Mouse (Mus musculus) limb, embryonic 14.5 days (tissue): ENCODE data around the gene Sptbn1. TPM values are rescaled to one million over a fixed set of nuclear protein-coding genes. Genes with fewer than 3 reads are reported as not detected.
A peak's percentile ranks its signal among the peaks of the same experiment; 100 is the strongest.

Source experiments
- ATAC-seq: fragments of 200-750 bp; cut with Nextera tagmentation; 2 replicates; pipeline ENCODE4 v1.8.0; 2017; ENCODE audit warnings: low read depth, moderate number of reproducible peaks, moderate TSS enrichment; ENCODE audit not compliant: low FRiP score
- DNase-seq: peaks from one replicate; pipeline ENCODE4 v3.0.0-alpha.2; 2015; ENCODE audit warnings: low spot score
- H3K27ac ChIP-seq: fragments of 300-500 bp; sonication (generic); replicated peaks from 2 replicates; pipeline ENCODE4 v1.5.1; 2014; ENCODE audit warnings: low read depth, mild to moderate bottlenecking, low read length, moderate library complexity, mixed read lengths
- H3K27me3 ChIP-seq: fragments of 300-500 bp; sonication (generic); 2 replicates; pipeline ENCODE4 v1.6.1; 2014; ENCODE audit warnings: low read length, mixed read lengths; ENCODE audit not compliant: control insufficient read depth, insufficient read depth
- H3K36me3 ChIP-seq: fragments of 300-500 bp; sonication (generic); 2 replicates; pipeline ENCODE4 v1.6.1; 2014; ENCODE audit warnings: mild to moderate bottlenecking, low read length, moderate library complexity, mixed read lengths; ENCODE audit not compliant: control insufficient read depth, insufficient read depth
- H3K4me1 ChIP-seq: fragments of 300-500 bp; sonication (generic); 2 replicates; pipeline ENCODE4 v1.6.1; 2014; ENCODE audit warnings: antibody characterized with exemption, low read length, mixed read lengths; ENCODE audit not compliant: control insufficient read depth, insufficient read depth
- H3K4me2 ChIP-seq: fragments of 300-500 bp; sonication (generic); replicated peaks from 2 replicates; pipeline ENCODE4 v1.6.1; 2014; ENCODE audit warnings: low read depth, mild to moderate bottlenecking, low read length, moderate library complexity; ENCODE audit not compliant: severe bottlenecking
- H3K4me3 ChIP-seq: fragments of 300-500 bp; sonication (generic); replicated peaks from 2 replicates; pipeline ENCODE4 v1.5.1; 2014; ENCODE audit warnings: low read length
- H3K9ac ChIP-seq: fragments of 300-500 bp; sonication (generic); 2 replicates; pipeline ENCODE4 v1.6.1; 2014; ENCODE audit warnings: mild to moderate bottlenecking, low read depth, low read length, moderate library complexity; ENCODE audit not compliant: severe bottlenecking
- H3K9me3 ChIP-seq: fragments of 300-500 bp; sonication (generic); 2 replicates; pipeline ENCODE4 v1.6.1; 2016; ENCODE audit warnings: low read length; ENCODE audit not compliant: control insufficient read depth
- POLR2A ChIP-seq: fragments of 200-500 bp; IDR thresholded peaks from 2 replicates; pipeline ENCODE4 v1.8.0; 2012; ENCODE audit warnings: inconsistent platforms, mild to moderate bottlenecking, moderate library complexity, borderline replicate concordance; ENCODE audit not compliant: insufficient read depth, insufficient read length; ENCODE audit errors: extremely low read depth
- WGBS: fragments of 180-500 bp; shearing (Covaris S2); extraction: QIAGEN DNeasy Blood & Tissue Kit; methylation state at CpG from one replicate; pipeline ENCODE4 v1.1.7; 2014; 5-methylcytosine and 5-hydroxymethylcytosine counted together
- polyA plus RNA-seq, 2 experiments: library from polyadenylated mRNA; depleted of rRNA in 1 of 2; stranded (reverse) in 1 of 2; unstranded in 1 of 2; fragments of >200 nt; fragmentation: Nextera tagmentation in 1 of 2; extraction: Ambion mirVana in 1 of 2; gene quantifications; 2 replicates each; pipeline versions ENCODE4 v1.2.1 to v1.2.3; 2012 to 2014

Gene Sptbn1
- polyA plus RNA-seq, 2 experiments: 101 to 120 TPM

DNA sequence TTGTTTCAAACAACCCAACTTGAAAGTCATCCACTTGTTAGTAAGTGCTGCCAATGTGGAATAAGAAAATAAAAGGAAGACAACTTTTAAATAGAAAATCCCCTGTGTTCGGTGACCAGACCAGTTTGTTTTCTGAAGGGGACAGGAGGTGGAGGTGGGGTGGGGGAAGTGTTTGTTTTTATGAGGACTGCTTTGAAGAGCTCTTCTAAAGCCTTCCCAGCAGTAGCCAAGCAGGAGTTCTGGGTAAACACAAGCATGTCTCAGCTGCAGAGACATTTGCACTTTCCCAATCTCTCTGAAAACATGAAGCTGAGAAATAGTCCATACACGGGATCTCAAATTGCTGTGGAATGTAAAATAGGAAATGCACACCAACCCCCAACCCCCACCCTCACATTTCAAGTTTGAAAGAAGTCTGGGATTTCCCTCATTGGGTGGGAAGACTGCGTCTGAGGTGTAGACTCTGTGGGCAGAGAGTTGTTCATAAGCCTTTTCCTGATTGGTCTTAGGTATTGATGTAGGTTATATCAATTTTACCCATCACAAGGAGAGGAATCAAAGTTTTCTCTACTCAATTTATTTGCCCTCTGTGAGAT is 7.6 kb upstream of the Sptbn1 start:
- no peak overlapping the region for H3K4me3 ChIP-seq
- no peaks in the 10 kb centered on the region for H3K9me3 ChIP-seq
- H3K36me3 ChIP-seq: no peaks in the 10 kb centered on the region
- no peak for ATAC-seq
- H3K4me1 ChIP-seq: no peaks in the 10 kb centered on the region
- no peak overlapping the region for H3K9ac ChIP-seq
- TF ChIP-seq POLR2A: no peak
- no peaks in the 10 kb centered on the region for H3K27me3 ChIP-seq
- 35% methylated on average over 3 of the region's 3 CpGs for WGBS
- DNase-seq: peak; percentile 1
- no peak overlapping the region for H3K27ac ChIP-seq
- no peak overlapping the region for H3K4me2 ChIP-seq

- no peaks in the 10 kb centered on the region for H3K36me3 ChIP-seq
- no peak overlapping the region for H3K27ac ChIP-seq
- WGBS: 79% methylated on average over 1 of the region's 1 CpGs
- no peaks in the 10 kb centered on the region for H3K9me3 ChIP-seq
- ATAC-seq (no peak), DNase-seq (no peak)
- peaks cover 19% of the 10 kb centered on the region for H3K4me1 ChIP-seq
- H3K9ac ChIP-seq: no peak overlapping the region
- TF ChIP-seq POLR2A: no peak
- no peaks in the 10 kb centered on the region for H3K27me3 ChIP-seq
- no peak overlapping the region for H3K4me3 ChIP-seq
- no peak overlapping the region for H3K4me2 ChIP-seq
Observed at GRCm38 (mm10) chr11:30269524-30269923, 1.5 kb upstream of the Sptbn1 start.

GRCm38 (mm10) chr11:30268648-30269375 is 837 bp upstream of the Sptbn1 start:
- no peak; the same call in 1 of the 2 replicates for ATAC-seq
- WGBS: 4% methylated on average over 15 of the region's 15 CpGs
- no peak for TF ChIP-seq POLR2A
- Histone ChIP-seq H3K4me2 (peak overlapping the region; percentile 67), H3K4me1 (peaks cover 19% of the 10 kb centered on the region), H3K27ac (peak overlapping the region; percentile 55; the same call in 1 of the 2 replicates), H3K9ac (peak overlapping the region; percentile 72), H3K9me3 (no peaks in the 10 kb centered on the region), H3K36me3 (no peaks in the 10 kb centered on the region), H3K4me3 (peak overlapping the region; percentile 96), H3K27me3 (no peaks in the 10 kb centered on the region)
- peak; percentile 24 for DNase-seq

- Histone ChIP-seq H3K4me1 (peaks cover 19% of the 10 kb centered on the region), H3K36me3 (no peaks in the 10 kb centered on the region), H3K4me2 (peak overlapping the region; percentile 94), H3K27ac (peak overlapping the region; percentile 92), H3K9ac (peak overlapping the region; percentile 93), H3K4me3 (peak overlapping the region; percentile 96), H3K27me3 (no peaks in the 10 kb centered on the region), H3K9me3 (no peaks in the 10 kb centered on the region)
- peak; percentile 26 for DNase-seq
- peak; percentile 51 for ATAC-seq
- under 1% methylated on average over 32 of the region's 69 CpGs for WGBS
- TF ChIP-seq POLR2A: no peak
Observed at GRCm38 (mm10) chr11:30267036-30267891, 711 bp downstream of the Sptbn1 start.

- H3K4me2 ChIP-seq: peak overlapping the region; percentile 94
- H3K9me3 ChIP-seq: no peaks in the 10 kb centered on the region
- no peaks in the 10 kb centered on the region for H3K36me3 ChIP-seq
- no peak for DNase-seq
- ATAC-seq: no peak
- H3K4me3 ChIP-seq: peak overlapping the region; percentile 96
- TF ChIP-seq POLR2A: no peak
- H3K27me3 ChIP-seq: no peaks in the 10 kb centered on the region
- peak overlapping the region; percentile 93 for H3K9ac ChIP-seq
- peak overlapping the region; percentile 92; the same call in 1 of the 2 replicates for H3K27ac ChIP-seq
- H3K4me1 ChIP-seq: peaks cover 19% of the 10 kb centered on the region
- WGBS: 5% methylated on average over 7 of the region's 7 CpGs
Observed at GRCm38 (mm10) chr11:30266691-30267035, 1.3 kb downstream of the Sptbn1 start.
